Mouse (Mus musculus) cerebellum, adult 8-10 months (tissue): Measurements from ENCODE around the gene Spred3.

ENCODE experiments used
- DNase-seq: peaks from one replicate; pipeline ENCODE4 v3.0.0; 2022

Gene Spred3

DNA sequence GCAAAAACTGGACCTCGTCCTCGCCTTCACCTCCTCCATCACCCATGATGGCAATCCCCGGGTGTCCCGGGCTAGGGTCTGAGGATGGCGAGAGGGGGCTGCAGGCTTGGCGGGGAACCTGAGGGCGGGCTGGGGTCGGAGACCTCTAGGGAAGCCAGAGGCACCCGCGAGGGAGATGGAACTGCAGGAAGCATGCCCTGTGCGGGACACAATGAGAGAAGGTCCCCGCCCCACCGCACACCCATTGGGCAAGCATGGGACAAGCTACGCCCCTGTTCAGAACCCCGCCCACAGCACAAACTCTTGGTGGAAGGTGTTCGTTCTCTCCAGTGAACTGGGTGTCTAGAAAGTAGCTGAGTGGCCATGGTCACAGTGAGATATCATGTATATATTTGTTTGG lies 45.2 kb downstream of the Spred3 start, which contains the start of gene Ryr1:
Ryr1 (minus strand) TSS at position 210 of the 400 bp plus-strand sequence.
- no peak for DNase-seq

DNA sequence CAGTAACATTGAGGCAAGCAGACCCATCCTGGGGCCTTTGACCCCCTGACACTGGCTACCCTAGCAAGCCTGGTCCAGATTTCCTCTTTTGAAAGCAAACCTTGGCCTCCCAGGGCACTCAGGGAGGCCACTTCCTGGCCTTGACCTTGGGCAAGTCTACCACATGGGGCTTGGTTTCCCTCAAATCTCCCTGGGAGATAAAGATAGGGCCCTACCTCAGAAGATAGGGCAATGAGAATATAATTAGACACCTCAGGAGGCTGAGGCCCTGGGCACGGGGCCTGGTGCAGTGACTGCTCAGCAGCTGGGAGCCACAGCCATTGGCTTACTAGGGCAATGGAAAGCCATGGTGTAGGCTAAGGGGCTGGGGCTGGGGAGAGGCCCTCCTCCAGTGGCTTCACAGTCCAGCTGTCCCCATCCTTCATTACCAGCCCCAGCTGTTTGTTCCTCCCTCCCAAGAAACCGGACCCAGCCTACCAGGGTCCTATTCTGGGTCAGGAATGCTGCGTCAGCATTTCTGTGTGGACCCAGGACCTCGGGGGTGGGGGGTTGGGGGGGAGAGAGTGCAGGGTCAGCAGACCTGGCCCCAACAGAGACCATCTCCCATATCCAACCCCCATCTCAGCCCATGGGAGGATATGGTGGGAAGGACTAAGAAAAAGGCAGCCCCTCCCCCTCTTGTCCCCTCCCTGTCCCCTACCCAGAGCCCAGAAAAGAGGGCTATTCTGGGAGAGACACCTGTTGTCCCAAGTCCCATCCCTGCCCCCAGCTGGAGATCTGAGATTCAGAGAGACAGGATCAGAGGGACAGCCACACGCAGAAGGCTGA lies 46.5 kb downstream of the Spred3 start:
- DNase-seq, result no peak

DNA sequence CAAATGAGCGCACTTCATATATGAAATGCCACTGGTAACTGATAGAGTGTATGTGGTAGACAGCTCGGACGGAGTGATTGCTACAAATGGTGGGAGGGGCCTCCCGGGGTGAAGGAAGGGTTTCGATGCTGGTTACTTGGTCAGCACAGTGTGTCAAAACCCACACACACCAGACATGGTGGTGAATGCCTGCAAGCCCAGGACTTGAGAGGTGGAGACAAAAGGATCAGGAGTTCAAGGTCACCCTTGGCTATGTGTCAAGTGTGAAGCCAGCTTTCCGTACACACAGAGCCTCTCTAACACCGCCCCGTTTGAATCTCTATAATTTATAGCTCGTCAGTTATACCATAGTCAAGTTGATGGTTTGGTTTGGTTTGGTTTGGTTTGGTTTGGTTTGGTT lies 47.4 kb downstream of the Spred3 start:
- DNase-seq, result no peak

DNA sequence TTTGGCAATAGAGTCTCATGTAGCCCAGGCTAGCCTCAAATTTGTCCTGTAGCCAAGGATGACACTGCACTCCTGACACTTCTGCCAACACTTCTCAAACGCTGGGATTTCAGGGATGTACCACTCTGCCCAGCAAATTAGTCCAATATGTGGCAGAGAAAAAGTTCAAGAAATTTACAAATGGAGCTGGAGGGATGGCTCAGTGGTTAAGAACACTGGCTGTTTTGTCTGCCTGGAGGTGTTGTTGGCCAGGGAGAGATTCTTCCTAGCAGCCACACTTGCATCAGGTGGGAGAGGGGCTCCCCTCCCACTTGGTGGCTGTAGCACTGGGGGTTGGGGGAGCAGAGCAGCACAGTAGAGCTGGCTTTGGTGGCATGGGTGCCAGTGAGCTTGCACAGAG lies 50.7 kb downstream of the Spred3 start:
- DNase-seq, result no peak

DNA sequence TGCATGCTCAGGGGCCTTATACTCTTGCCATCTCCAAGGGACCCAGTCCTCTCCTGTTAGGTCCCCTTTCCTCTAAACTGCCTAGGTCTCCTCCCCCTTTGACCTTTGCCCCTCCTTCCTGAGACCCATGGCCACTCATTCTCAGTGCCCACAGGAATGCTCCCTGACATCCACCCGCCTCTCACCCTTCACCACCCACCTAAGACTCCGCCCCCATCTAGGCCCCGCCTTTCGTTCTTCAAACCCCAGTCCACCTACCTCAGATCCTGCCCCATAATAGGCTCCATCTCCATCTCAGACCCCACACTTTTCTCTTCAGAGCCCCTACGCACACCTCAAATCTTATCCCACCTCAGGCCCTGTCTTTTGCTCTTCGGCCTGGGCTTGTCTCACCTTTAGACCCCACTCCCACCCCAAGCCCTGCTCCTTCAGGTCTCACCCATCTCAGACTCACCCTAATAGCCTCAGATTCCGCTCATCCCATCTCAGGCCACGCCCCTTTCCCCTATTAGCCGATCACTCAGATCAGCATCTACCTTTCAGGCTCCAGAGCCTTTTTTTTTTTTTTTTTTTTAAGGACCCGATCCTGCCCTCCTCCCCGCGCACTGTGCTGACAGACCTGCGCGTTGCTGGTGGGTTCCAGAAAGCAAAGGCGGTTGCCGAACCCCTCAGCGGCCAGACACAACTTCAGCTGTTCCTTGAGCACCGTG lies 51.9 kb downstream of the Spred3 start:
- no peak for DNase-seq

DNA sequence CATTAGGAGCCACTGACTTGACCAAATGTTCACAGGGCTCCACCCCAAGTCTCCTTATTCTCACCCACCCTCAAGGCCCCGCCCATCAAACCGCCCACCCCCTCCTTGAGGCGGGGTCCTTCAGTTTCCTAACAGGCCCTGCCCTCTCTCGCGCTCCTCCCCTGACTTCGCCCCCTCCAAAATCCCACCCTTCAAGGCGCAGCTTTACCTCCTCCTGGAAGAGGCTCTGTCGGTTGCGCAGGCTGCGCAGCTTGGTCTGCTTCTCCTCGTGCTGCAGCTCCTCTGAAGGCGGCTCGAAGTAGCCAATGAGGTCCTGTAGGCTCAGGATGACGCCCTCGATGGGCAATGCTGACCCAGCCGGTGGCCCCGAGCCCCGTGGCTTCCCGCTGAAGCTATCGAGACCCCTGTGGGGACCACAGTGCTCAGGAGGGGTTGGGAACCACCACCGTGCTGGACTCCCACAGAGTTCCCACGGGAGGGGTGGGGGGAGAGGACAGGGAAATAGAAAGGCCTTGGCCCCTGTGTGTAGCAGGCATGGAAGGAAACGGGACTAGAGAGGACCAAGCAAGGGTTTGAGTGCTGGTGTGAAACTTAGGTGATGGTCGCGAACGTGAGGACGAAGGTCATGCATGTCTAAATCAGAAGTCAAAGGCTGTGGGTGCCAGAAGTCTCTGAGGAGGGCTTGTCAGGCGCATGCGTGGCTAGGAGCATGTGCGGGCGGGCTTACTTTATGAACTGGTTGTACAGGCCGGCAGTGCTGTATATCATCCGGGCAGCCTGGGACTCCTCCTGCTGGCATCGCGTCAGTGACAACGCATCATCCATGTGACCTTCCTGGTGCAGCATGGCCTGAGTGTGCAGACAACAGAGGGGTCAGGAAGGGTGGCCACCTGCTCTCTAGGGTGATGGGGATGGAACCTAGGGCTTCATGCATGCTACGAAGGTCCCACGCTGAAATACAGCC lies 60.9 kb downstream of the Spred3 start:
- no peak for DNase-seq
